Mouse (Mus musculus) heart, postnatal 0 days (tissue): ENCODE results near the gene E330034G19Rik. TPM values are rescaled to one million over a fixed set of nuclear protein-coding genes. Genes with fewer than 3 reads are reported as not detected.

Experiments used
- ATAC-seq: fragments of 200-750 bp; cut with Nextera tagmentation; 2 replicates; pipeline ENCODE4 v1.8.0; 2017; ENCODE audit warnings: low read depth, moderate number of reproducible peaks, moderate library complexity; ENCODE audit not compliant: insufficient read depth
- DNase-seq: peaks from one replicate; pipeline ENCODE4 v3.0.0-alpha.2; 2016; ENCODE audit warnings: low spot score
- H3K27ac ChIP-seq: fragments of 300-500 bp; sonication (generic); 2 replicates; pipeline ENCODE4 v1.5.1; 2014; ENCODE audit warnings: low read depth, mild to moderate bottlenecking
- H3K27me3 ChIP-seq: fragments of 300-500 bp; sonication (generic); 2 replicates; pipeline ENCODE4 v1.6.1; 2014; ENCODE audit warnings: low read length, mixed read lengths; ENCODE audit not compliant: control insufficient read depth, insufficient read depth
- H3K36me3 ChIP-seq: fragments of 300-500 bp; sonication (generic); replicated peaks from 2 replicates; pipeline ENCODE4 v1.6.1; 2014; ENCODE audit warnings: low read length, mixed read lengths; ENCODE audit not compliant: control insufficient read depth, insufficient read depth
- H3K4me1 ChIP-seq: fragments of 300-500 bp; sonication (generic); 2 replicates; pipeline ENCODE4 v1.6.1; 2014; ENCODE audit warnings: antibody characterized with exemption; ENCODE audit not compliant: control insufficient read depth, insufficient read depth
- H3K4me2 ChIP-seq: fragments of 300-500 bp; sonication (generic); 2 replicates; pipeline ENCODE4 v1.6.1; 2014; ENCODE audit warnings: low read depth, mild to moderate bottlenecking, low read length, moderate library complexity
- H3K4me3 ChIP-seq: fragments of 300-500 bp; sonication (generic); 2 replicates; pipeline ENCODE4 v1.5.1; 2014; ENCODE audit warnings: low read depth, low read length
- H3K9ac ChIP-seq: fragments of 300-500 bp; sonication (generic); replicated peaks from 2 replicates; pipeline ENCODE4 v1.6.1; 2014; ENCODE audit warnings: low read depth, low read length, mixed read lengths
- H3K9me3 ChIP-seq: fragments of 300-500 bp; sonication (generic); replicated peaks from 2 replicates; pipeline ENCODE4 v1.6.1; 2016; ENCODE audit warnings: low read length; ENCODE audit not compliant: control insufficient read depth
- CTCF ChIP-seq: IDR thresholded peaks from 2 replicates; pipeline ENCODE4 v1.5.1; 2016; ENCODE audit warnings: antibody characterized with exemption, control low read depth, low read depth
- EP300 ChIP-seq: IDR thresholded peaks from 2 replicates; pipeline ENCODE4 v1.6.1; 2016; ENCODE audit warnings: antibody characterized with exemption, low read depth
- WGBS: fragments of 180-500 bp; shearing (Covaris S2); extraction: QIAGEN DNeasy Blood & Tissue Kit; methylation state at CpG from one replicate; pipeline ENCODE4 v1.1.7; 2014; 5-methylcytosine and 5-hydroxymethylcytosine counted together
- polyA plus RNA-seq: library from polyadenylated mRNA; unstranded; fragments of >200 nt; fragmentation: Nextera tagmentation; extraction: Ambion mirVana; gene quantifications from 2 replicates; pipeline ENCODE4 v1.2.1, GENCODE M21; 2015
- total RNA-seq: library from RNA; depleted of rRNA; stranded (reverse); fragments of >200 nt; gene quantifications from 2 replicates; pipeline ENCODE4 v1.2.3, GENCODE M21; 2014; ENCODE audit warnings: low replicate concordance; rRNA removed

Gene E330034G19Rik
- total RNA-seq = not detected in 2 replicates
- not detected in 2 replicates for polyA plus RNA-seq

DNA sequence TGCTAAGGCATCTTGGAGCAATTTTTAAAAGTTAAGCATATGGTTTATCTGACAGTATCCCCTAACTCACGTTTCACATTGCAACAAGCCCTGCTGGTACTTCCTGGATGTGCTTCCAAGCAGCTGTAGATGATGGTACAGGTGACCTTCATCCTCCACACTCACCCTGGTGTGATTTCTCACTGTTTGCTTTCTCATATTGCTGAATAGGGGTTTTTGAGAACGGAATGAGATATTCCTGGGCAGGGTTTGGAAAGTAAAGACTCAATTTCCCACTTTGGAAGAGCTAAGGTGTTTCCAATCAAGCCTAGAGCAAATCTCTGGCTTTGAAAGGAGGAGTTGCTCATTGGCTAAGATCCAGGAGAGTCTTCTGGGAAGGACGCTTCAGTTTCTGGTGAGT, at the start of gene E330034G19Rik:
E330034G19Rik (plus strand) TSS at position 301 of the 400 bp plus-strand sequence.
- H3K27ac ChIP-seq = no peak within 1 kb of the TSS
- H3K36me3 ChIP-seq = no peaks in the 10 kb centered on the region
- no peaks in the 10 kb centered on the region for H3K9me3 ChIP-seq
- no peaks in the 10 kb centered on the region for H3K4me1 ChIP-seq
- TF ChIP-seq EP300 (no peak), CTCF (no peak)
- 36% methylated on average over 3 of the region's 3 CpGs for WGBS
- no peak for DNase-seq
- H3K9ac ChIP-seq = no peak within 1 kb of the TSS
- H3K4me2 ChIP-seq = no peak within 1 kb of the TSS
- no peak within 1 kb of the TSS for H3K4me3 ChIP-seq
- ATAC-seq = no peak
- H3K27me3 ChIP-seq = no peaks in the 10 kb centered on the region

DNA sequence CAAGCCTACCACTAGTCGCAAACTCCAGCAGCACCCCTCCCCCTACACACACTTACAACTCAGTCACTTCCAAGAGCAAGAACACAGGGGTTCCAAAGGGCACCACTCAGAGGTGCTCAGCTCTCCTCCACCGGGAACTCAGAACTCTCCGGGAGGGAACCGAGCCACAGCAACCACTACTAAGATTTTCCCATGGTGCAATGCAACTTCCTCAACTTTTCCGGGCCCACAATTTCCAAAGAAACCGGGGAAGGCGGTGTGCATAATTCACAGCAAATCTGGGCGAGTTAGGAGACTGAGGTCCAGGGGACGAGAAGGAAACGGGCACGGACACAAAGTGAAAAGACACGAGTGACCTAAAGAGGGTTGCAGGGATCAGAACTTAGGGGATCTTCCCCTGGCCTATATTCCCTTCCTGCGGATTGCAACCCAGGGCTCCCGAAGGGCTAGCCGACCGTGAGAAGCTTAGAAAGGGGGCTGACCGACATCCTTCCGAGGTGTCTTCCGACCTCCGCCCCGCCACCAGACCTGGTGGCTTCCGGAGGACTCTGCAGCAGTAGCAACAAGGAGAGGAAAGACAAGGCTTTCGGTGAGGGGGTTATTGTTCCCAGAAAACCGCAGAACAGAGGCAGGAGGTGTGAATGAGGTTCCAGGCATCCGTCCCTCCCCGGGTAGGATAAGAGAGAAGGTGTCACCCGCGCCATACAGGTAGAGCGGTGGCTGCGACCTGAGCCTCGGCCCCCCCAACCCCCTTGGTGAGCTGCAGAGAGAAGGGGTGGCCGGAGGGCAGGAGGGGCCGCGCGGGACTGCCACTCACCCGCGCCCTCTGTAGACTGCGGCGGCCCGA, 48.5 kb upstream of the E330034G19Rik start:
- DNase-seq = peak; percentile 51
- peak overlapping the region; percentile 93 for H3K4me3 ChIP-seq
- H3K9me3 ChIP-seq = no peaks in the 10 kb centered on the region
- H3K27me3 ChIP-seq = no peaks in the 10 kb centered on the region
- peak overlapping the region; percentile 99 for H3K4me2 ChIP-seq
- ATAC-seq = peak; percentile 33; the same call in 1 of the 2 replicates
- under 1% methylated on average over 31 of the region's 40 CpGs for WGBS
- H3K36me3 ChIP-seq = no peaks in the 10 kb centered on the region; the same call in 1 of the 2 replicates
- H3K27ac ChIP-seq = peak overlapping the region; percentile 84
- TF ChIP-seq EP300 (no peak), CTCF (no peak)
- peaks cover 2% of the 10 kb centered on the region for H3K4me1 ChIP-seq
- peak overlapping the region; percentile 96 for H3K9ac ChIP-seq

DNA sequence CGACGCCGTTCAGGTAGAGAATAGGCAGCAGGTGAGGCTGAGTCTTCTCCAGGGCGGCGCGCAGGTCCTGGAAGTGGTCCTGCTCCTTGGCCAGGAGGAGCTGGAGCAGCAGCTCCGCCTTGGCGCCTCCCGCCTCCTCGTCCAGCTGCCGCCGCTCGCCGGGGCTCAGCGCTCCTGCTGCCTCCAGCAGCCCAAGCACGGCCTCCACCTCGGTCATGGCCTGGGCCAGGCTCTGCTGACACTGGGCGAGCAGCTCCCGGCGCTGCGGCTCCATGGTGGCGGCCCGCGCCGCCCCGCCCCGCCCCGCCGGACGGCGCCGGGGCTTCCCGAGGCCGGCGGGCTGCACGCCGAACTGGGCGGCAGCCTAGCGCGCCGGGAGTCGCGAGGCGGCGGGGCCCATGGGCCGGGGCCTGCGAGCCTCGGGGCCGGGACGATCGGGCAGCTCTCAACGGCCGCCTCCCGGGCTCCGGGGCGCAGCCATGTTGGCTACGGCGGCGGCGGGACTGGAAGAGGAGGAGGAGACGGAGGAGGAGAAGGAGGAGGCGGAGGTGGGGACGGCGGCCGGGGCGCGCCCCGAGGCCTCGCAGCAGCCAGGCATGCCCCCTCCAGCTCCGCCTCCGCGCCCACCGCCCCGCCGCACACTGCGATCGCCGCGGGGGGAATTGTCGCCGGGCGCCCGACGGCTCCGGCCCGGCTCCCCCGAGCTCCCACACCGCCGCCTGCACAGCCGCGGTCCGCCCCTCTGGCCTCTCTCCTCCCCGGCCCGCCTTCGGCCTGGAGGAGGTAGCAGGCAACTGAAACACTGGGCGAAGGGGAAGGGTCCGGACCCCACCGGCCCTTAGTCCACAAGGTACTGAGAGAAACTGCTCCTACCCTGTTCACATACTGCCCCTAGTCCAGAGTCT, 47.6 kb upstream of the E330034G19Rik start, which contains the start of gene Dlg5:
Dlg5 (minus strand) TSS at position 744 of the 905 bp plus-strand sequence.
- no peaks in the 10 kb centered on the region; the same call in 1 of the 2 replicates for H3K36me3 ChIP-seq

DNA sequence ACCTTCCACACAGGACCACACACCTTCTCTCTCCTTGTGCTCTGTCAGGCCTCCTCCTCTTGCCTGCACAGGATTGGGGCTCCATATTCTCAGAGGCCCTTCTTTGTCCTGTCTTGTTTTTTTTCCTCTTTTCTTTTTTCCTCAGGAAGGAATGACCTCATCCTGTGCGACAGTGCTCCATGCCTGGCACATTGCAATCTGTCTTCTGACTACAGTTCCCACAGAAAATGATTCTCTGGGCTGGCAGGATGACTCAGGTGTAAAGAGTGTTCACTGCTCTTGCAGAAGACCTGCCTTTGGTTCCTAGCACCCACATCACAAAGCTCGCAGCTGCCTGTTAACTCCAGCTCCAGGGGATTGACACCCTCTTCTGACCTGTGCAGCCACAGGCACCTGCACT, 43.1 kb upstream of the E330034G19Rik start:
- peaks cover 17% of the 10 kb centered on the region; the same call in 1 of the 2 replicates for H3K4me1 ChIP-seq
- WGBS = 50% methylated on average over 2 of the region's 2 CpGs
- ATAC-seq (no peak), DNase-seq (no peak)
- no peaks in the 10 kb centered on the region for H3K36me3 ChIP-seq
- no peak overlapping the region for H3K4me2 ChIP-seq
- H3K27me3 ChIP-seq = no peaks in the 10 kb centered on the region
- no peaks in the 10 kb centered on the region for H3K9me3 ChIP-seq
- no peak overlapping the region for H3K4me3 ChIP-seq
- H3K27ac ChIP-seq = no peak overlapping the region
- H3K9ac ChIP-seq = no peak overlapping the region
- no peak for TF ChIP-seq EP300
- no peak for TF ChIP-seq CTCF

More for the DNA sequence above, 47.6 kb upstream of the E330034G19Rik start, which contains the start of gene Dlg5:
- Histone ChIP-seq H3K4me1 (no peaks in the 10 kb centered on the region; the same call in 1 of the 2 replicates), H3K9ac (peak within 1 kb of the TSS; percentile 96), H3K4me2 (peak within 1 kb of the TSS; percentile 99), H3K27me3 (no peaks in the 10 kb centered on the region), H3K4me3 (peak within 1 kb of the TSS; percentile 93), H3K9me3 (no peaks in the 10 kb centered on the region), H3K27ac (peak within 1 kb of the TSS; percentile 84)
- DNase-seq = peak; percentile 43
- ATAC-seq = peak; percentile 85
- WGBS = under 1% methylated on average over 72 of the region's 98 CpGs
- no peak for TF ChIP-seq EP300

- Histone ChIP-seq H3K27me3 (no peaks in the 10 kb centered on the region), H3K4me3 (no peak overlapping the region), H3K27ac (no peak overlapping the region), H3K9ac (no peak overlapping the region), H3K4me2 (no peak overlapping the region), H3K4me1 (peaks cover 17% of the 10 kb centered on the region; the same call in 1 of the 2 replicates), H3K9me3 (no peaks in the 10 kb centered on the region), H3K36me3 (no peaks in the 10 kb centered on the region)
- ATAC-seq = no peak
- DNase-seq = no peak
- WGBS = 67% methylated on average over 1 of the region's 1 CpGs
- TF ChIP-seq EP300 = no peak
- no peak for TF ChIP-seq CTCF
Observed at GRCm38 (mm10) chr14:24251326-24251725, 41.7 kb upstream of the E330034G19Rik start.
